Mouse (Mus musculus) spleen, adult 2 months (tissue): ENCODE results near the gene Vill. TPM values are rescaled to one million over a fixed set of nuclear protein-coding genes. Genes with fewer than 3 reads are reported as not detected.

Experiments
- DNase-seq, 2 experiments: peaks; one replicate each; pipeline versions ENCODE4 v3.0.0 to v3.0.0-alpha.2; 2012 to 2021; ENCODE audit warnings: low spot score in 2 of 2, low read depth in 1 of 2
- H3K27ac ChIP-seq: fragments of 200-500 bp; 2 replicates; pipeline ENCODE4 v1.5.1; 2012; ENCODE audit warnings: low read length, inconsistent platforms; ENCODE audit not compliant: insufficient read depth
- H3K27me3 ChIP-seq: fragments of 200-500 bp; 2 replicates; pipeline ENCODE4 v1.6.1; 2012; ENCODE audit warnings: mild to moderate bottlenecking, moderate library complexity, low read length, inconsistent platforms; ENCODE audit not compliant: control insufficient read depth, insufficient read depth
- H3K36me3 ChIP-seq: fragments of 200-500 bp; 2 replicates; pipeline ENCODE4 v1.6.1; 2012; ENCODE audit warnings: mild to moderate bottlenecking, low read length, inconsistent platforms; ENCODE audit not compliant: control insufficient read depth, insufficient read depth
- H3K4me1 ChIP-seq: fragments of 200-500 bp; 2 replicates; pipeline ENCODE4 v1.6.1; 2011; ENCODE audit warnings: inconsistent platforms; ENCODE audit not compliant: control insufficient read depth, insufficient read depth, insufficient read length
- H3K4me3 ChIP-seq: fragments of 200-500 bp; 2 replicates; pipeline ENCODE4 v1.5.1; 2011; ENCODE audit warnings: mild to moderate bottlenecking, inconsistent platforms; ENCODE audit not compliant: insufficient read depth, insufficient read length; ENCODE audit errors: extremely low read depth
- CTCF ChIP-seq: fragments of 200-500 bp; IDR thresholded peaks from 2 replicates; pipeline ENCODE4 v1.5.1; 2011; ENCODE audit warnings: mild to moderate bottlenecking, inconsistent platforms; ENCODE audit not compliant: insufficient read depth, insufficient read length, insufficient replicate concordance; ENCODE audit errors: extremely low read depth
- POLR2A ChIP-seq: fragments of 200-500 bp; IDR thresholded peaks from 2 replicates; pipeline ENCODE4 v1.6.1; 2011; ENCODE audit warnings: low read depth, low read length, inconsistent platforms
- WGBS: fragments of 180-500 bp; shearing (Covaris S2); methylation state at CpG from one replicate; pipeline ENCODE4 v1.1.7; 2018; 5-methylcytosine and 5-hydroxymethylcytosine counted together
- polyA plus RNA-seq: library from polyadenylated mRNA; depleted of rRNA; stranded (reverse); fragments of >200 nt; gene quantifications from 2 replicates; pipeline ENCODE4 v1.2.3, GENCODE M21; 2012; rRNA removed

The Vill gene
- polyA plus RNA-seq, 1 experiment, result 7.2 TPM

DNA sequence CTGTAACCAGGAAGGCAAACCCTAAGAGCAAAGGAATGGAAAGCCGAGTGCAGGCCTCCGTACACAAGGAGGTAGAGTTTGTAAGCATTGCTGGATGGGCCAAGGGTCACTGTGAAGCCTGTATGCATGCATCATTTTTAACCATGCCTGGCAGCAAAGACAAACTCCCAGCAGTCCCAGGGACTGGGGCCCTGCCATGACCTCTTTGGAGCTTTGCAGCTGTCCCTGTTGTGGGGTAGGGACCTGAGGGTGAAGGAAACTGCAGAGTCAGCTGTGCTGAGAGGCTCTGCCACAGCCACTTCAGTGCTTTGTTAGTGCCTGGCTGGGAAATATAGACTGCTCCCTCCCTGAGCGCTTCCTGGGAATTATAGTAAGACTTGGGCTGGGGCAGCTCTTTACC lies 58.1 kb downstream of the Vill start:
- no peaks in the 10 kb centered on the region for H3K36me3 ChIP-seq
- H3K27me3 ChIP-seq, result no peaks in the 10 kb centered on the region
- TF ChIP-seq POLR2A (no peak), CTCF (no peak)
- H3K27ac ChIP-seq, result no peak overlapping the region
- H3K4me3 ChIP-seq, result no peak overlapping the region
- 85% methylated on average over 3 of the region's 3 CpGs for WGBS
- no peak for DNase-seq
- H3K4me1 ChIP-seq, result no peaks in the 10 kb centered on the region

DNA sequence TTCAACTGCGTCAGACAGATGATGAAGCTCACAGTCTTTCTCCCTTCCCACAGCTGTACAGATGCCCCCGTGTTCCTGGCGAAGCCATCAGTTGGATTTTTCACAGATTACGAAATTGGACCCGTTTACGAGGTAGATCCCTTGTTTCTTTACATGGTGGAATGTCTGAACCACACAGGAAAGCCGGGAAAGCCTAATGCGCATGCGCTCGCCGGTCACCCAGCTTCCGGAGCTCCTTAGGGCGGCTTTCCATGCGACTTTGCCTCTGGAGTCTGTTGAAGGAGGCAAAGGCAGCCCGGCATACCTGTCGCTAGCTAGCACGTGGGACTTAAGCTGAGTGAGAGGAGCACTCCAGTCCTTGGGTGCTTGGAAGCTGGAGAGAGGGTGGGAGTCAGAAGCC lies 62.3 kb downstream of the Vill start:
- no peaks in the 10 kb centered on the region for H3K36me3 ChIP-seq
- no peaks in the 10 kb centered on the region for H3K27me3 ChIP-seq
- no peak for TF ChIP-seq CTCF
- no peak for TF ChIP-seq POLR2A
- H3K27ac ChIP-seq, result no peak overlapping the region
- no peaks in the 10 kb centered on the region for H3K4me1 ChIP-seq
- no peak overlapping the region for H3K4me3 ChIP-seq
- no peak for DNase-seq
- WGBS, result 90% methylated on average over 17 of the region's 17 CpGs

DNA sequence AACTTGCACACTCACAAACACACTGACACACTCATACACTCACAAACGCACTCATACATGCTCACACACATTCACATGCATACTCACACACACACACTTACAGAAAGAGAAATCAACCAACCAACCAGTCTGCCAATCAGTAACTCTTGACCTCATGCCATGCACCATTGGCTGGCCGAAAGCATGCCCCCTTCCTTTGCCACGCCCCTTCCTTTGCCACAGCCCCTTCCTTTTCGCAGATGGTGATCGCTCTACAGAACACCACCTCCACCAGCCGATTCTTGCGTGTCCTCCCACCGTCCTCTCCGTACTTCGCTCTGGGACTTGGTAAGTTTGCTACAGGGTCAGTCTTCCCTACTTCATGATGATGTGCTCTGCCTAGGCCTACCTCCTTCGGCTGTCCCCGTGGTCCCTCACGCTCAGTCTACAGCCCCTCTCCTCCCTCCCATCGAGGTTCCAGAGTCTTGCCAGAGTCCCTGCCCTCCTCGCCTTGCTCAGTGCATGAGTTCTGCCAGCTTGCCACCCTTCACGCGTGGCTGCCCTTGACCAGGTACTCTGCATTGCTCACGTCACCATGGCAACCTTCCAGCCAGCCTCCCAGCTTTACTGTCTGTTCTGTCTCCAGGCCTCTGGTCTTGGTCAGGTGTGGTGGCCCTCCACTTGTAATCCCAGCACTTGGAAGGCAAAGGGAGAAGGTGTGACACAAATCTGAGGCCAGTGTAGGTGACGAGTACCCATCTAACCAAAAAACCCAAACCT lies 67.0 kb downstream of the Vill start:
- no peaks in the 10 kb centered on the region for H3K27me3 ChIP-seq
- no peak for DNase-seq
- no peaks in the 10 kb centered on the region for H3K36me3 ChIP-seq
- no peaks in the 10 kb centered on the region for H3K4me1 ChIP-seq
- TF ChIP-seq CTCF (no peak), POLR2A (no peak)
- H3K4me3 ChIP-seq, result no peak overlapping the region
- no peak overlapping the region for H3K27ac ChIP-seq
- WGBS, result 82% methylated on average over 19 of the region's 19 CpGs

DNA sequence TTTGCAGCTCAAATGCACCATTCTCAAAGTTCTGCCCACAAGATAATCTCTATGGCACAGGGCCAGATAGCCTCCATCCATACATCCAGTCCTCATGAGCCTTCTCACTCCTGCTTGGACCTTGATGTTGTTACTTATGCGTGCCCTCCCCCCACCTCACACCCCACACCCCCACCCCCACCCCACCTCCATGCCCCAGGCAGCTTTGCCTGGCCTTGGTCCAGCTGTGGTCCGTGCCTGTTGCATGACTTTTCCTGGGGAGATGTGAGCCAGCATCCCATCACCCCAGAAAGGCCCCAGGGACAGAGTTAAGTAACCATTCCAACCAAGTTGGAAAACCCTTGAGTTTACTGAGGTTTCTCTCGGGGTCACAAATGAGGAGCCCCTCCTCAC lies 67.6 kb downstream of the Vill start:
- Histone ChIP-seq H3K27ac (no peak overlapping the region), H3K27me3 (no peaks in the 10 kb centered on the region), H3K4me1 (no peaks in the 10 kb centered on the region), H3K4me3 (no peak overlapping the region), H3K36me3 (no peaks in the 10 kb centered on the region)
- TF ChIP-seq POLR2A (no peak), CTCF (no peak)
- no peak for DNase-seq
- WGBS, result 75% methylated on average over 3 of the region's 3 CpGs

Other genes with a start within 250 kb of the Vill start
- 6.8 and 6.9 TPM in 2 replicates for gene Ctdspl, start 126.3 kb upstream of the Vill start, polyA plus RNA-seq
- gene Plcd1, start 40.7 kb downstream of the Vill start, polyA plus RNA-seq, result 6.3 and 6.5 TPM in 2 replicates
- 0.32 and 0.65 TPM in 2 replicates for gene Dlec1, start 49.7 kb downstream of the Vill start, polyA plus RNA-seq
- gene Acaa1b, start 104.3 kb downstream of the Vill start, polyA plus RNA-seq, result 0.86 and 0.92 TPM in 2 replicates
- not detected in 2 replicates for gene Gm47289, start 106.4 kb downstream of the Vill start, polyA plus RNA-seq
- 0.07 and 0.13 TPM in 2 replicates for gene Slc22a13, start 156.3 kb downstream of the Vill start, polyA plus RNA-seq